8 mouse cellular contexts compared by ENCODE assay signal in the genomic region with DNA sequence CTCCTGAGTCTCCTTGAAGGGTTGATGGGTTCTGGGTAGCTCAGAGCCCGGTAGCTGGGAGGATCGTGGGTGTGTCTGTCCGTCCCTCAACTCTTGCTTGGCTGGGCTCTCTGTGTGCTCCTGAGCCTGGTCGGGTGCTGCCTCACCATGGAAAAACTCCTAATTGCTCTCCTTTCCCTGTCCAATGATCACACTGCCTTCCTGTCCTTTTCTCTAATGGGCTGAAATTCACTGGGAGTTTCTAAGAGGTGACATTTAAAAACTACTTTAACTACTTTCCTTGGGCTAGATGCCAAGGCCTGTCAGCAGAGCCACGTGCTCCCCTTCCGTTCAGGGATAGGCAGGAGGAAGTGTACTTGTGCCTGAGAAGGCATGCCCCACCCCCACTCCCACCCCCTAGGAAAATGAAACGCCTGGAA. TPM values are rescaled to one million over a fixed set of nuclear protein-coding genes. Genes with fewer than 3 reads are reported as not detected.
DNase-seq lines count a peak whose midpoint lies in the region; ATAC-seq and TF ChIP-seq lines count a peak whose summit lies in the region.

No protein-coding gene starts in this region.

- no peak overlapping the region for H3K9ac ChIP-seq in embryonic facial prominence, embryonic 14.5 days (ENCODE audit: low read depth, low read length)
- no peak overlapping the region for H3K9ac ChIP-seq in midbrain, postnatal 0 days (replicated peaks; ENCODE audit: low read length, poor library complexity, severe bottlenecking)

- peak overlapping the region; percentile 99 for H3K4me2 ChIP-seq in embryonic facial prominence, embryonic 14.5 days (ENCODE audit: low read depth, low read length)
- H3K4me2 ChIP-seq in midbrain, postnatal 0 days (ENCODE audit: low read depth, low read length, poor library complexity, severe bottlenecking): peak overlapping the region; percentile 64

- H3K36me3 ChIP-seq in embryonic facial prominence, embryonic 14.5 days (ENCODE audit: control insufficient read depth, insufficient read depth, low read length): no peaks in the 10 kb centered on the region
- H3K36me3 ChIP-seq in midbrain, postnatal 0 days (ENCODE audit: insufficient read depth, low read length): no peaks in the 10 kb centered on the region

- no peaks in the 10 kb centered on the region for H3K9me3 ChIP-seq in embryonic facial prominence, embryonic 14.5 days (ENCODE audit: control insufficient read depth, low read length)
- H3K9me3 ChIP-seq in midbrain, postnatal 0 days (ENCODE audit: low read length): no peaks in the 10 kb centered on the region

- WGBS in embryonic facial prominence, embryonic 14.5 days: 6% methylated on average over 7 of the region's 7 CpGs
- WGBS in midbrain, postnatal 0 days: 19% methylated on average over 7 of the region's 7 CpGs

- DNase-seq in gastrocnemius, adult 2 months: peak; percentile 71
- no peak for DNase-seq in gastrocnemius, postnatal 4 days (ENCODE audit: low spot score in 2 of 2)
- DNase-seq in embryonic facial prominence, embryonic 14.5 days (ENCODE audit: low spot score): peak; percentile 72
- DNase-seq in heart, postnatal 4 days: peak; percentile 56
- peak; percentile 36 for DNase-seq in liver
- no peak for DNase-seq in midbrain, postnatal 0 days (ENCODE audit: low spot score)
- no peak for DNase-seq in left cerebral cortex, adult 11 months (ENCODE audit: low spot score)
- no peak for DNase-seq in yolk sac, embryonic 10.5 days (ENCODE audit: low spot score)

- peak overlapping the region; percentile 77 for H3K4me3 ChIP-seq in gastrocnemius, adult 2 months
- no peak overlapping the region for H3K4me3 ChIP-seq in embryonic facial prominence, embryonic 14.5 days (ENCODE audit: low read depth, low read length)
- peak overlapping the region; percentile 50 for H3K4me3 ChIP-seq in midbrain, postnatal 0 days (ENCODE audit: low read depth, low read length)

- peaks cover 28% of the 10 kb centered on the region for H3K27me3 ChIP-seq in embryonic facial prominence, embryonic 14.5 days (replicated peaks; ENCODE audit: control insufficient read depth, insufficient read depth, low read length)
- H3K27me3 ChIP-seq in midbrain, postnatal 0 days (ENCODE audit: insufficient read depth, low read length): no peaks in the 10 kb centered on the region

- no peak for ATAC-seq in embryonic facial prominence, embryonic 14.5 days (ENCODE audit: low read depth)
- no peak for ATAC-seq in midbrain, postnatal 0 days (ENCODE audit: low FRiP score)

- H3K4me1 ChIP-seq in embryonic facial prominence, embryonic 14.5 days (ENCODE audit: control insufficient read depth, insufficient read depth, low read length): peaks cover 9% of the 10 kb centered on the region; the same call in 1 of the 2 replicates
- peaks cover 13% of the 10 kb centered on the region for H3K4me1 ChIP-seq in midbrain, postnatal 0 days (ENCODE audit: insufficient read depth, low read length)

- intact Hi-C loops in gastrocnemius, adult 2 months (cut with DNase I): loop anchor here (2.0 kb wide), 2 partner anchors 15 to 43 kb away; no protein-coding TSS in a partner anchor

- peak overlapping the region; percentile 60 for H3K27ac ChIP-seq in gastrocnemius, adult 2 months
- H3K27ac ChIP-seq in embryonic facial prominence, embryonic 14.5 days (replicated peaks; ENCODE audit: low read depth, low read length): no peak overlapping the region
- no peak overlapping the region for H3K27ac ChIP-seq in midbrain, postnatal 0 days (ENCODE audit: low read depth, low read length)

- TF ChIP-seq CTCF in gastrocnemius, adult 2 months (IDR thresholded peaks at IDR 0.05): peak; percentile 67
- peak; percentile 29; the same call in 1 of the 2 replicates for TF ChIP-seq CTCF in midbrain, postnatal 0 days (IDR thresholded peaks at IDR 0.05)

RNA-seq across cellular contexts. Expression of gene Slc37a1, which starts 10.9 kb away (rescaled TPM):
- total RNA-seq in gastrocnemius, adult 2 months (2021): 1 to 10 TPM; 3.0 to 4.2 TPM
- total RNA-seq in gastrocnemius, postnatal 4 days (2021): 1 to 10 TPM; 1.4 to 2.4 TPM
- 3.2 TPM in 2 replicates for polyA plus RNA-seq in embryonic facial prominence, embryonic 14.5 days (2014; fragmentation: Nextera tagmentation; extraction: Ambion mirVana)
- total RNA-seq in heart, postnatal 4 days (2021): 10 to 100 TPM; 10.8 to 11.6 TPM
- total RNA-seq in midbrain, postnatal 0 days (2014; rRNA removed): 11.0 and 12.7 TPM in 2 replicates
- 6.9 and 7.6 TPM in 2 replicates for polyA plus RNA-seq in midbrain, postnatal 0 days (2015; fragmentation: Nextera tagmentation; extraction: Ambion mirVana)

RNA-seq across cellular contexts. Expression of gene Rsph1, which starts 20.3 kb away (rescaled TPM):
- 10 to 100 TPM in 1 of 2 experiments, 1 to 10 TPM in 1; 4.7 to 17.5 TPM for total RNA-seq in gastrocnemius, adult 2 months (2021)
- 1 to 10 TPM; 1.8 to 2.1 TPM for total RNA-seq in gastrocnemius, postnatal 4 days (2021)
- polyA plus RNA-seq in embryonic facial prominence, embryonic 14.5 days (2014; fragmentation: Nextera tagmentation; extraction: Ambion mirVana): 2.8 and 7.8 TPM in 2 replicates
- 1 to 10 TPM; 1.7 to 2.4 TPM for total RNA-seq in heart, postnatal 4 days (2021)
- total RNA-seq in midbrain, postnatal 0 days (2014; rRNA removed): 2.8 and 3.5 TPM in 2 replicates
- polyA plus RNA-seq in midbrain, postnatal 0 days (2015; fragmentation: Nextera tagmentation; extraction: Ambion mirVana): 6.0 and 8.5 TPM in 2 replicates

Comparison
In these comparisons a context has a peak if more than half of its experiments do, and no peak if none do; other contexts are left out.
1. DNase-seq: peak in gastrocnemius, adult 2 months (single experiment), embryonic facial prominence, embryonic 14.5 days (single experiment), heart, postnatal 4 days (single experiment) and liver (single experiment); none in gastrocnemius, postnatal 4 days (0 of 2), midbrain, postnatal 0 days (single experiment), left cerebral cortex, adult 11 months (single experiment) and yolk sac, embryonic 10.5 days (single experiment).